Mouse (Mus musculus) MEL (cell line): ENCODE data around the gene Usp33.

Experiments
- CTCF ChIP-seq, 3 experiments: IDR thresholded peaks in 2 of 3; conservative IDR thresholded peaks in 1 of 3; 2 replicates each; pipeline ENCODE4 v1.5.1; 2011 to 2012; ENCODE audit warnings: low read length in 3 of 3, low read depth in 2 of 3, mild to moderate bottlenecking in 2 of 3, improper control_type of control experiment in 1 of 3, inconsistent platforms in 1 of 3, mixed read lengths in 1 of 3, moderate library complexity in 1 of 3; ENCODE audit not compliant: control insufficient read depth in 1 of 3, insufficient read depth in 1 of 3, poor library complexity in 1 of 3, severe bottlenecking in 1 of 3
- E2F4 ChIP-seq: IDR thresholded peaks from 2 replicates; pipeline ENCODE4 v1.6.1; 2011; ENCODE audit warnings: low read depth, low read length, improper control_type of control experiment, borderline replicate concordance
- EP300 ChIP-seq, 2 experiments: IDR thresholded peaks; 2 replicates each; pipeline ENCODE4 v1.6.1; 2011; ENCODE audit warnings: improper control_type of control experiment in 2 of 2, low read length in 2 of 2, low read depth in 1 of 2, mild to moderate bottlenecking in 1 of 2
- GATA1 ChIP-seq: IDR thresholded peaks from 2 replicates; pipeline ENCODE4 v1.6.1; 2011; ENCODE audit warnings: low read depth, low read length, improper control_type of control experiment
- HCFC1 ChIP-seq: IDR thresholded peaks from 2 replicates; pipeline ENCODE4 v1.6.1; 2012; ENCODE audit warnings: low read depth, mild to moderate bottlenecking, inconsistent platforms, low read length, improper control_type of control experiment, moderate library complexity
- MAFK ChIP-seq: IDR thresholded peaks from 2 replicates; pipeline ENCODE4 v1.6.1; 2011; ENCODE audit warnings: low read depth, mild to moderate bottlenecking, low read length, improper control_type of control experiment, borderline replicate concordance
- NELFE ChIP-seq: IDR thresholded peaks from 2 replicates; pipeline ENCODE4 v1.6.1; 2011; ENCODE audit warnings: low read depth, low read length, improper control_type of control experiment
- POLR2A ChIP-seq, 2 experiments: IDR thresholded peaks; 2 replicates each; pipeline ENCODE4 v1.6.1; 2011 to 2012; ENCODE audit warnings: low read length in 2 of 2, mild to moderate bottlenecking in 2 of 2, control low read depth in 1 of 2, improper control_type of control experiment in 1 of 2, low read depth in 1 of 2, moderate library complexity in 1 of 2; ENCODE audit not compliant: control insufficient read depth in 1 of 2, insufficient read depth in 1 of 2, poor library complexity in 1 of 2
- POLR2AphosphoS5 ChIP-seq: IDR thresholded peaks from 2 replicates; pipeline ENCODE4 v1.6.1; 2012; ENCODE audit warnings: low read depth, borderline replicate concordance, mild to moderate bottlenecking, inconsistent platforms, low read length, moderate library complexity, mixed read lengths
- TAL1 ChIP-seq: IDR thresholded peaks from 2 replicates; pipeline ENCODE4 v1.6.1; 2012; ENCODE audit warnings: mild to moderate bottlenecking, inconsistent platforms, low read length, moderate library complexity, mixed read lengths
- TCF12 ChIP-seq: IDR thresholded peaks from 2 replicates; pipeline ENCODE4 v1.6.1; 2014; ENCODE audit warnings: low read depth, mild to moderate bottlenecking, inconsistent platforms, low read length, improper control_type of control experiment, moderate library complexity
- UBTF ChIP-seq: IDR thresholded peaks from 2 replicates; pipeline ENCODE4 v1.6.1; 2012; ENCODE audit warnings: low read depth, mild to moderate bottlenecking, inconsistent platforms, low read length, improper control_type of control experiment, moderate library complexity, borderline replicate concordance; ENCODE audit not compliant: insufficient read depth
- USF1 ChIP-seq: IDR thresholded peaks from 2 replicates; pipeline ENCODE4 v1.6.1; 2014; ENCODE audit warnings: low read depth, mild to moderate bottlenecking, inconsistent platforms, low read length, improper control_type of control experiment, moderate library complexity
- ZC3H11A ChIP-seq: IDR thresholded peaks from 2 replicates; pipeline ENCODE4 v1.6.1; 2012; ENCODE audit warnings: low read depth, mild to moderate bottlenecking, inconsistent platforms, low read length, improper control_type of control experiment

GRCm38 (mm10) chr3:152396988-152397314 lies 50.7 kb downstream of the Usp33 start:
- TF ChIP-seq POLR2AphosphoS5: no peak
- no peak for TF ChIP-seq POLR2A (IDR thresholded peaks at IDR 0.05; ENCODE audit: control insufficient read depth in 1 of 2, insufficient read depth in 1 of 2, low read depth in 1 of 2, low read length in 2 of 2, poor library complexity in 1 of 2)
- no peak for TF ChIP-seq USF1
- no peak for TF ChIP-seq UBTF
- TF ChIP-seq GATA1: no peak
- no peak for TF ChIP-seq CTCF (IDR thresholded peaks at IDR 0.05 in 2 of 3, conservative IDR thresholded peaks at IDR 0.05 in 1 of 3; ENCODE audit: control insufficient read depth in 1 of 3, insufficient read depth in 1 of 3, low read depth in 2 of 3, low read length in 3 of 3, poor library complexity in 1 of 3, severe bottlenecking in 1 of 3)
- TF ChIP-seq ZC3H11A: no peak
- TF ChIP-seq TAL1: no peak
- TF ChIP-seq E2F4: no peak
- TF ChIP-seq TCF12: no peak
- no peak for TF ChIP-seq EP300 (IDR thresholded peaks at IDR 0.05; ENCODE audit: low read depth in 1 of 2, low read length in 2 of 2)
- TF ChIP-seq MAFK: no peak
- no peak for TF ChIP-seq HCFC1
- TF ChIP-seq NELFE: no peak
